ENCODE assay signal across 46 mouse cellular contexts in genomic region chr17:38144981-38145380, GRCm38 (mm10). TPM values are rescaled to one million over a fixed set of nuclear protein-coding genes. Genes with fewer than 3 reads are reported as not detected.
"Had no signal": no experiment of that assay in that cellular context is flagged by ENCODE, and none has a peak within 500 bp of the region (broad histone marks: within the 10 kb centered on the region; RNA-seq: fewer than 3 reads in every experiment).

Olfr133 (plus strand) TSS chr17:38145281.

- H3K27ac ChIP-seq: left cerebral cortex, adult 2 months; limb, embryonic 10.5 days; limb, embryonic 12.5 days; limb, embryonic 13.5 days; limb, embryonic 15.5 days; liver, embryonic 12.5 days; liver, embryonic 13.5 days; liver, embryonic 14.5 days; liver, embryonic 15.5 days; lung, embryonic 15.5 days; macrophage; midbrain, embryonic 10.5 days; midbrain, embryonic 12.5 days; midbrain, embryonic 13.5 days; neural tube, embryonic 12.5 days had no signal

- H3K27me3 ChIP-seq: limb, embryonic 12.5 days; limb, embryonic 13.5 days; limb, embryonic 15.5 days; liver, embryonic 12.5 days; liver, embryonic 13.5 days; liver, embryonic 15.5 days; lung, embryonic 15.5 days; megakaryocyte, embryonic 14.5 days; midbrain, embryonic 12.5 days; midbrain, embryonic 13.5 days; neural tube, embryonic 12.5 days had no signal

- ATAC-seq: liver, embryonic 12.5 days; liver, postnatal 0 days; lung, postnatal 0 days; midbrain, embryonic 13.5 days had no signal

- H3K9me3 ChIP-seq: limb, embryonic 10.5 days; limb, embryonic 15.5 days; liver, embryonic 12.5 days; liver, embryonic 13.5 days; liver, embryonic 15.5 days; lung, embryonic 15.5 days; megakaryocyte, embryonic 14.5 days; midbrain, embryonic 10.5 days; midbrain, embryonic 12.5 days; midbrain, embryonic 13.5 days; neural tube, embryonic 12.5 days had no signal

- H3K36me3 ChIP-seq: limb, embryonic 10.5 days; limb, embryonic 12.5 days; limb, embryonic 13.5 days; limb, embryonic 15.5 days; liver, embryonic 12.5 days; liver, embryonic 13.5 days; liver, embryonic 15.5 days; lung, embryonic 15.5 days; midbrain, embryonic 10.5 days; midbrain, embryonic 12.5 days; midbrain, embryonic 13.5 days; neural tube, embryonic 12.5 days had no signal

- DNase-seq: left cerebral cortex, postnatal 4 days; liver; liver, embryonic 13.5 days; liver, postnatal 0 days; lung, adult 18-20 months; lung, adult 2 months; lung, embryonic 14.5 days; lung, postnatal 10 days; lung, postnatal 14 days; lung, postnatal 36 days; lung, postnatal 4 days had no signal

- H3K4me2 ChIP-seq: limb, embryonic 12.5 days; limb, embryonic 13.5 days; limb, embryonic 15.5 days; liver, embryonic 11.5 days; liver, embryonic 12.5 days; liver, embryonic 13.5 days; liver, embryonic 15.5 days; lung, embryonic 14.5 days; lung, embryonic 15.5 days; midbrain, embryonic 11.5 days; midbrain, embryonic 12.5 days; midbrain, embryonic 13.5 days; neural tube, embryonic 12.5 days had no signal

- H3K9ac ChIP-seq: limb, embryonic 12.5 days; limb, embryonic 13.5 days; limb, embryonic 15.5 days; liver, embryonic 12.5 days; liver, embryonic 13.5 days; liver, embryonic 14.5 days; liver, embryonic 15.5 days; liver, postnatal 0 days; lung, embryonic 14.5 days; lung, embryonic 15.5 days; midbrain, embryonic 12.5 days; midbrain, embryonic 13.5 days; neural tube, embryonic 12.5 days had no signal

- H3K4me3 ChIP-seq: left cerebral cortex, adult 2 months; limb, embryonic 10.5 days; limb, embryonic 12.5 days; limb, embryonic 13.5 days; limb, embryonic 15.5 days; liver, embryonic 12.5 days; liver, embryonic 13.5 days; liver, embryonic 15.5 days; lung, embryonic 15.5 days; megakaryocyte, embryonic 14.5 days; midbrain, embryonic 10.5 days; midbrain, embryonic 12.5 days; midbrain, embryonic 13.5 days; myocyte; neural tube, embryonic 12.5 days had no signal

- H3K4me1 ChIP-seq: limb, embryonic 10.5 days; limb, embryonic 12.5 days; limb, embryonic 13.5 days; limb, embryonic 15.5 days; liver, embryonic 12.5 days; liver, embryonic 13.5 days; liver, embryonic 15.5 days; lung, embryonic 15.5 days; megakaryocyte, embryonic 14.5 days; midbrain, embryonic 10.5 days; midbrain, embryonic 12.5 days; midbrain, embryonic 13.5 days; neural tube, embryonic 12.5 days had no signal

RNA-seq across cellular contexts. Expression of gene Olfr133, which starts in this region (rescaled TPM):
- total RNA-seq: left cerebral cortex, adult 18-20 months; left cerebral cortex, adult 2 months; left cerebral cortex, adult 8-10 months; left cerebral cortex, postnatal 10 days; left cerebral cortex, postnatal 14 days; left cerebral cortex, postnatal 25 days; left cerebral cortex, postnatal 36 days; left cerebral cortex, postnatal 4 days; liver, adult 2 months; megakaryocyte progenitor cell, adult 5-6 weeks; megakaryocyte, adult 5-6 weeks; megakaryocyte-erythroid progenitor cell, adult 5-6 weeks; monocyte, adult 5-6 weeks had no signal
- polyA plus RNA-seq: limb, embryonic 10.5 days; limb, embryonic 11.5 days; limb, embryonic 12.5 days; limb, embryonic 13.5 days; limb, embryonic 14.5 days; limb, embryonic 15.5 days; liver, adult 2 months; liver, embryonic 11.5 days; liver, embryonic 12.5 days; liver, embryonic 13.5 days; liver, embryonic 14.5 days; liver, embryonic 15.5 days; liver, embryonic 16.5 days; liver, postnatal 0 days; lung, adult 2 months; lung, embryonic 14.5 days; lung, embryonic 15.5 days; lung, embryonic 16.5 days; lung, postnatal 0 days; macrophage; midbrain, embryonic 10.5 days; midbrain, embryonic 11.5 days; midbrain, embryonic 12.5 days; midbrain, embryonic 13.5 days; myocyte; neural tube, embryonic 11.5 days; neural tube, embryonic 12.5 days had no signal
